21 mouse cellular contexts compared by ENCODE assay signal in genomic region chr9:52348536-52349527, GRCm38 (mm10).
DNase-seq lines count a peak whose midpoint lies in the region; ATAC-seq and TF ChIP-seq lines count a peak whose summit lies in the region.
"Had no signal": no experiment of that assay in that cellular context is flagged by ENCODE, and none has a peak within 500 bp of the region (broad histone marks: within the 10 kb centered on the region; RNA-seq: fewer than 3 reads in every experiment).

No protein-coding gene starts in this region.

- TF ChIP-seq CTCF in spleen, adult 2 months (IDR thresholded peaks at IDR 0.05; ENCODE audit: extremely low read depth, insufficient read depth, insufficient read length, insufficient replicate concordance), result no peak

- H3K4me1 ChIP-seq in spleen, adult 2 months (ENCODE audit: control insufficient read depth, insufficient read depth, insufficient read length), result no peaks in the 10 kb centered on the region; the same call in 1 of the 2 replicates
- H3K4me1 ChIP-seq: embryonic facial prominence, embryonic 13.5 days; forebrain, embryonic 15.5 days; heart, embryonic 13.5 days; hindbrain, embryonic 12.5 days; intestine, embryonic 15.5 days had no signal

- DNase-seq in spleen, adult 2 months (ENCODE audit: low read depth in 1 of 2, low spot score in 2 of 2), result peak; percentile 7 to 32
- no peak for DNase-seq in spleen, postnatal 4 days (ENCODE audit: low spot score in 2 of 2)
- DNase-seq in natural killer cell, adult 2 months (ENCODE audit: low spot score in 2 of 2), result peak; percentile 2 to 36
- DNase-seq in MN1 (ENCODE audit: low spot score), result no peak
- no peak for DNase-seq in thymus, postnatal 4 days
- DNase-seq in right cerebral cortex, postnatal 36 days (ENCODE audit: low spot score in 2 of 2), result no peak
- DNase-seq: adrenal gland, postnatal 14 days; cerebellum, adult 18-20 months; cerebellum, adult 9-11 months; cerebellum, postnatal 36 days; gastrocnemius, postnatal 36 days; heart, adult 11 months; heart, postnatal 4 days had no signal

- no peaks in the 10 kb centered on the region for H3K36me3 ChIP-seq in spleen, adult 2 months (ENCODE audit: control insufficient read depth, insufficient read depth, low read length)
- H3K36me3 ChIP-seq: embryonic facial prominence, embryonic 13.5 days; forebrain, embryonic 15.5 days; heart, embryonic 13.5 days; hindbrain, embryonic 12.5 days; intestine, embryonic 15.5 days had no signal

- ATAC-seq in CD4-positive, CD25-positive, alpha-beta regulatory T cell, adult 4 months, result peak; percentile 88
- ATAC-seq in activated CD4-positive, CD25-positive, alpha-beta regulatory T cell, adult 4 months, result peak; percentile 43
- ATAC-seq: forebrain, embryonic 15.5 days; hindbrain, embryonic 16.5 days; intestine, embryonic 15.5 days had no signal

- H3K4me3 ChIP-seq in spleen, adult 2 months (ENCODE audit: extremely low read depth, insufficient read depth, insufficient read length), result no peak overlapping the region
- H3K4me3 ChIP-seq: embryonic facial prominence, embryonic 13.5 days; forebrain, embryonic 15.5 days; heart, embryonic 13.5 days; hindbrain, embryonic 12.5 days; intestine, embryonic 15.5 days had no signal

- WGBS in spleen, adult 2 months, result 69% methylated on average over 7 of the region's 7 CpGs

- no peak overlapping the region for H3K27ac ChIP-seq in spleen, adult 2 months (ENCODE audit: insufficient read depth, low read length)
- H3K27ac ChIP-seq: embryonic facial prominence, embryonic 13.5 days; forebrain, embryonic 15.5 days; heart, embryonic 13.5 days; hindbrain, embryonic 12.5 days; intestine, embryonic 15.5 days had no signal

- no peak for TF ChIP-seq POLR2A in spleen, adult 2 months (IDR thresholded peaks at IDR 0.05; ENCODE audit: low read depth, low read length)

- H3K27me3 ChIP-seq in spleen, adult 2 months (ENCODE audit: control insufficient read depth, insufficient read depth, low read length), result no peaks in the 10 kb centered on the region
- H3K27me3 ChIP-seq: embryonic facial prominence, embryonic 13.5 days; forebrain, embryonic 15.5 days; heart, embryonic 13.5 days; hindbrain, embryonic 12.5 days; intestine, embryonic 15.5 days had no signal

Comparison
In these comparisons a context has a peak if more than half of its experiments do, and no peak if none do; other contexts are left out.
1. DNase-seq: peak in spleen, adult 2 months (2 of 2) and natural killer cell, adult 2 months (2 of 2); none in spleen, postnatal 4 days (0 of 2), MN1 (single experiment), thymus, postnatal 4 days (single experiment) and right cerebral cortex, postnatal 36 days (0 of 2).